Mouse (Mus musculus): Measurements from ENCODE around the gene Fibp. TPM values are rescaled to one million over a fixed set of nuclear protein-coding genes. Genes with fewer than 3 reads are reported as not detected.

Gene Fibp
- polyA plus RNA-seq, 1 experiment: 37.7 TPM

- no peak for TF ChIP-seq CTCF (IDR thresholded peaks at IDR 0.05; ENCODE audit: low read depth, low read length)
- H3K4me1 ChIP-seq (ENCODE audit: control insufficient read depth, insufficient read depth, low read length): no peaks in the 10 kb centered on the region
- H3K36me3 ChIP-seq (ENCODE audit: control insufficient read depth, insufficient read depth, low read length, poor library complexity, severe bottlenecking): no peaks in the 10 kb centered on the region
- no peaks in the 10 kb centered on the region for H3K27me3 ChIP-seq (ENCODE audit: control insufficient read depth, insufficient read depth, low read length, poor library complexity, severe bottlenecking)
- no peak overlapping the region for H3K27ac ChIP-seq (ENCODE audit: insufficient read depth, low read length)
- no peak overlapping the region for H3K4me3 ChIP-seq (ENCODE audit: low read depth, low read length)
- no peaks in the 10 kb centered on the region for H3K9me3 ChIP-seq (replicated peaks; ENCODE audit: control insufficient read depth, insufficient read depth, low read length, poor library complexity, severe bottlenecking)
- H3K9ac ChIP-seq (ENCODE audit: low read depth, poor library complexity, severe bottlenecking): no peak overlapping the region
Observed at GRCm38 (mm10) chr19:5419630-5420029, 40.8 kb upstream of the Fibp start.

GRCm38 (mm10) chr19:5420579-5420978 is 39.8 kb upstream of the Fibp start:
- Histone ChIP-seq H3K9me3 (replicated peaks; ENCODE audit: control insufficient read depth, insufficient read depth, low read length, poor library complexity, severe bottlenecking) (no peaks in the 10 kb centered on the region), H3K27me3 (ENCODE audit: control insufficient read depth, insufficient read depth, low read length, poor library complexity, severe bottlenecking) (no peaks in the 10 kb centered on the region), H3K27ac (ENCODE audit: insufficient read depth, low read length) (no peak overlapping the region), H3K4me3 (ENCODE audit: low read depth, low read length) (no peak overlapping the region), H3K36me3 (ENCODE audit: control insufficient read depth, insufficient read depth, low read length, poor library complexity, severe bottlenecking) (no peaks in the 10 kb centered on the region), H3K9ac (ENCODE audit: low read depth, poor library complexity, severe bottlenecking) (no peak overlapping the region), H3K4me1 (ENCODE audit: control insufficient read depth, insufficient read depth, low read length) (no peaks in the 10 kb centered on the region)
- TF ChIP-seq POLR2A (IDR thresholded peaks at IDR 0.05; ENCODE audit: insufficient read depth, low read length) (no peak), CTCF (IDR thresholded peaks at IDR 0.05; ENCODE audit: low read depth, low read length) (no peak), EP300 (IDR thresholded peaks at IDR 0.05; ENCODE audit: insufficient read depth, low read depth, low read length) (no peak)

DNA sequence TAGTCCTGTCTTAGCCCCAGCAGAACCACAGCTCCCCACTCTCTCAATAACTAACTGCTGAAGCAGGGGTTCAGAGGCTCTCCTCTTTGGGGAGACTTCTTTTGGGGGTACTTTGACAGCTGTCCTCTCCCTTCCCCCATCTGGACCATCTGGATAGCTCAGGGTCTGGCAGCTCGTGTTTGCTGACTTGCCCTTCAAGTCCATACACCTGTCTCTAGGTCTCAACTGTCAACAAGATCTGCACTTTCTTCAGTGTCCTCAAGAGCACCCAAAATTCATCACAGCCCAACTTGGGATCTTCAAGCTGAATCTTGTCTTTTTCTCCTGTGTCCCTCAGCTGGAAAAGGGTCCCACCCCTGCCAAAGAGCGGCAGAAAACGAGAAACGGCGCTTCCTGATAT is 38.6 kb upstream of the Fibp start:
- no peak overlapping the region for H3K4me3 ChIP-seq (ENCODE audit: low read depth, low read length)
- no peak overlapping the region for H3K9ac ChIP-seq (ENCODE audit: low read depth, poor library complexity, severe bottlenecking)
- no peak overlapping the region for H3K27ac ChIP-seq (ENCODE audit: insufficient read depth, low read length)
- no peaks in the 10 kb centered on the region for H3K4me1 ChIP-seq (ENCODE audit: control insufficient read depth, insufficient read depth, low read length)
- no peaks in the 10 kb centered on the region for H3K27me3 ChIP-seq (ENCODE audit: control insufficient read depth, insufficient read depth, low read length, poor library complexity, severe bottlenecking)
- no peaks in the 10 kb centered on the region for H3K9me3 ChIP-seq (replicated peaks; ENCODE audit: control insufficient read depth, insufficient read depth, low read length, poor library complexity, severe bottlenecking)
- no peaks in the 10 kb centered on the region for H3K36me3 ChIP-seq (ENCODE audit: control insufficient read depth, insufficient read depth, low read length, poor library complexity, severe bottlenecking)
- TF ChIP-seq EP300 (IDR thresholded peaks at IDR 0.05; ENCODE audit: insufficient read depth, low read depth, low read length) (no peak), CTCF (IDR thresholded peaks at IDR 0.05; ENCODE audit: low read depth, low read length) (no peak), POLR2A (IDR thresholded peaks at IDR 0.05; ENCODE audit: insufficient read depth, low read length) (no peak)

DNA sequence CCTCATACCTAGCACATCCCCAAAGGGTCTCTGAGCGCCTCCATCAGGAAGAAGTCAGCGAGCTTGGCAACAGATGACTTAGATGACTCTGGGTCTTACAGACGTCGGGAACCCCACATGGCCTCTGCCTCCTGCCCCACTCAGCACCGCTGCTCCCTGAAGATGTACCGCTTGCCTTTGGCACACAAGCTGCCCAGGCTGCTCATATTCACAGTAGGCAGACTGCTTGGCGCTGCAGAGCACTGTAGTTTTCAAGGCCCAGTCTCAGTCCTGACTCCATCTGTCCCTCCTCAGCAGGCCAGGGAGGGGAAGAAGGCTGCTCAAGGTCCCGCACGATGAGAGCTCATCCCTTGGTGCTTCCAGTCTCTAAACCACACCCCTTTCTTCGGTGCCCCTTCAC is 38.1 kb upstream of the Fibp start:
- Histone ChIP-seq H3K4me3 (ENCODE audit: low read depth, low read length) (no peak overlapping the region), H3K9ac (ENCODE audit: low read depth, poor library complexity, severe bottlenecking) (no peak overlapping the region), H3K27me3 (ENCODE audit: control insufficient read depth, insufficient read depth, low read length, poor library complexity, severe bottlenecking) (no peaks in the 10 kb centered on the region), H3K36me3 (ENCODE audit: control insufficient read depth, insufficient read depth, low read length, poor library complexity, severe bottlenecking) (no peaks in the 10 kb centered on the region), H3K4me1 (ENCODE audit: control insufficient read depth, insufficient read depth, low read length) (no peaks in the 10 kb centered on the region), H3K9me3 (replicated peaks; ENCODE audit: control insufficient read depth, insufficient read depth, low read length, poor library complexity, severe bottlenecking) (no peaks in the 10 kb centered on the region), H3K27ac (ENCODE audit: insufficient read depth, low read length) (no peak overlapping the region)
- TF ChIP-seq CTCF (IDR thresholded peaks at IDR 0.05; ENCODE audit: low read depth, low read length) (no peak), POLR2A (IDR thresholded peaks at IDR 0.05; ENCODE audit: insufficient read depth, low read length) (no peak), EP300 (IDR thresholded peaks at IDR 0.05; ENCODE audit: insufficient read depth, low read depth, low read length) (no peak)

- Histone ChIP-seq H3K27ac (ENCODE audit: insufficient read depth, low read length) (no peak overlapping the region), H3K4me1 (ENCODE audit: control insufficient read depth, insufficient read depth, low read length) (no peaks in the 10 kb centered on the region), H3K9ac (ENCODE audit: low read depth, poor library complexity, severe bottlenecking) (no peak overlapping the region), H3K36me3 (ENCODE audit: control insufficient read depth, insufficient read depth, low read length, poor library complexity, severe bottlenecking) (no peaks in the 10 kb centered on the region), H3K9me3 (replicated peaks; ENCODE audit: control insufficient read depth, insufficient read depth, low read length, poor library complexity, severe bottlenecking) (no peaks in the 10 kb centered on the region), H3K27me3 (ENCODE audit: control insufficient read depth, insufficient read depth, low read length, poor library complexity, severe bottlenecking) (no peaks in the 10 kb centered on the region), H3K4me3 (ENCODE audit: low read depth, low read length) (no peak overlapping the region)
- TF ChIP-seq POLR2A (IDR thresholded peaks at IDR 0.05; ENCODE audit: insufficient read depth, low read length) (no peak), EP300 (IDR thresholded peaks at IDR 0.05; ENCODE audit: insufficient read depth, low read depth, low read length) (no peak), CTCF (IDR thresholded peaks at IDR 0.05; ENCODE audit: low read depth, low read length) (no peak)
Observed at GRCm38 (mm10) chr19:5422895-5423443, 37.4 kb upstream of the Fibp start.

DNA sequence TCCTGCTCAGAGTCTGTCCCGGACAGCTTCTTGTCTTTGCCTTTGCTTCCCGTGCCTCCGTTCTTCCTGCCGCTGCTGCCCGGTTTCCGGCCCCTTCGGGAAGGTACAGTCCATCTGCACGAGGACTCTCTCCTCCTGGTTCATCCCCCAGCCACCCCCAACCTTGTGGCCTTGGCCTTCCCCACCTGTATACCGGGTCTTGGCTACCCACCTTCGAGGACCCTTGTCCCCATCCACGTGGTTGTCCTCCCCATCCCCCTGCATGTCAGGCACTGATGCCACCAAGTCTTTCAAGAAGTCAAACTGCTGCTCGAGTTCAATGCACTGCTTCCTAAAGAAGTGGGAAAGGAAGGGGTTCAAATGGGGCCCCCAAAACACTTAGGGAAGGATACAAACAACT is 36.9 kb upstream of the Fibp start:
- Histone ChIP-seq H3K9me3 (replicated peaks; ENCODE audit: control insufficient read depth, insufficient read depth, low read length, poor library complexity, severe bottlenecking) (no peaks in the 10 kb centered on the region), H3K9ac (ENCODE audit: low read depth, poor library complexity, severe bottlenecking) (peak overlapping the region; percentile 97), H3K4me3 (ENCODE audit: low read depth, low read length) (peak overlapping the region; percentile 98), H3K4me1 (ENCODE audit: control insufficient read depth, insufficient read depth, low read length) (no peaks in the 10 kb centered on the region), H3K27ac (ENCODE audit: insufficient read depth, low read length) (no peak overlapping the region), H3K27me3 (ENCODE audit: control insufficient read depth, insufficient read depth, low read length, poor library complexity, severe bottlenecking) (no peaks in the 10 kb centered on the region), H3K36me3 (ENCODE audit: control insufficient read depth, insufficient read depth, low read length, poor library complexity, severe bottlenecking) (no peaks in the 10 kb centered on the region)
- no peak for TF ChIP-seq CTCF (IDR thresholded peaks at IDR 0.05; ENCODE audit: low read depth, low read length)
- TF ChIP-seq POLR2A (IDR thresholded peaks at IDR 0.05; ENCODE audit: insufficient read depth, low read length): no peak
- TF ChIP-seq EP300 (IDR thresholded peaks at IDR 0.05; ENCODE audit: insufficient read depth, low read depth, low read length): no peak

Data from ES-Bruce4 (cell line).